Mouse (Mus musculus) urinary bladder, postnatal 4 days (tissue): Measurements from ENCODE around the gene Rbms3.

Experiments
- DNase-seq, 2 experiments: peaks; one replicate each; pipeline ENCODE4 v3.0.0; 2021 to 2022; ENCODE audit warnings: low spot score in 2 of 2

The Rbms3 gene

GRCm38 (mm10) chr9:117629771-117630170 is at the start of gene Rbms3:
TSS of gene Rbms3 (minus strand) at chr9:117629913.
- no peak for DNase-seq

- DNase-seq = no peak
These were observed 43.6 kb upstream of the Rbms3 start for GRCm38 (mm10) chr9:117673311-117673710.

GRCm38 (mm10) chr9:117654626-117655025 is 24.9 kb upstream of the Rbms3 start:
- DNase-seq = no peak

- DNase-seq = no peak
These were observed 23.9 kb upstream of the Rbms3 start for GRCm38 (mm10) chr9:117653641-117654040.

- no peak for DNase-seq
These were observed 16.4 kb upstream of the Rbms3 start for GRCm38 (mm10) chr9:117646131-117646530.

GRCm38 (mm10) chr9:117641090-117641782 is 11.5 kb upstream of the Rbms3 start:
- DNase-seq = no peak

GRCm38 (mm10) chr9:117638623-117639185 is 9.0 kb upstream of the Rbms3 start:
- no peak for DNase-seq

- no peak for DNase-seq
These were observed 6.8 kb upstream of the Rbms3 start for GRCm38 (mm10) chr9:117636492-117636891.

- no peak for DNase-seq
These were observed 2.5 kb downstream of the Rbms3 start for GRCm38 (mm10) chr9:117627173-117627572.

- DNase-seq = no peak
These were observed 28.9 kb downstream of the Rbms3 start for GRCm38 (mm10) chr9:117600781-117601180.

GRCm38 (mm10) chr9:117599341-117599740 is 30.4 kb downstream of the Rbms3 start:
- DNase-seq = no peak

GRCm38 (mm10) chr9:117596162-117596561 is 33.6 kb downstream of the Rbms3 start:
- DNase-seq = no peak

- no peak for DNase-seq
These were observed 44.4 kb downstream of the Rbms3 start for GRCm38 (mm10) chr9:117585345-117585744.

- no peak for DNase-seq
These were observed 46.1 kb downstream of the Rbms3 start for GRCm38 (mm10) chr9:117583638-117584037.

GRCm38 (mm10) chr9:117582591-117582990 is 47.1 kb downstream of the Rbms3 start:
- DNase-seq = no peak

- DNase-seq = no peak
These were observed 58.4 kb downstream of the Rbms3 start for GRCm38 (mm10) chr9:117571186-117571855.

- no peak for DNase-seq
These were observed 59.4 kb downstream of the Rbms3 start for GRCm38 (mm10) chr9:117570240-117570821.

- no peak for DNase-seq
These were observed 63.4 kb downstream of the Rbms3 start for GRCm38 (mm10) chr9:117566293-117566692.

- DNase-seq = no peak
These were observed 71.2 kb downstream of the Rbms3 start for GRCm38 (mm10) chr9:117558562-117558961.

GRCm38 (mm10) chr9:117554356-117554755 is 75.4 kb downstream of the Rbms3 start:
- DNase-seq = no peak

GRCm38 (mm10) chr9:117529281-117529680 is 100.4 kb downstream of the Rbms3 start:
- DNase-seq = no peak

GRCm38 (mm10) chr9:117508941-117509340 is 120.8 kb downstream of the Rbms3 start:
- DNase-seq = no peak

- DNase-seq = no peak
These were observed 137.8 kb downstream of the Rbms3 start for GRCm38 (mm10) chr9:117491866-117492265.
